Mouse (Mus musculus): ENCODE data around the gene Habp2.
A peak's percentile ranks its signal among the peaks of the same experiment; 100 is the strongest.

The Habp2 gene

DNA sequence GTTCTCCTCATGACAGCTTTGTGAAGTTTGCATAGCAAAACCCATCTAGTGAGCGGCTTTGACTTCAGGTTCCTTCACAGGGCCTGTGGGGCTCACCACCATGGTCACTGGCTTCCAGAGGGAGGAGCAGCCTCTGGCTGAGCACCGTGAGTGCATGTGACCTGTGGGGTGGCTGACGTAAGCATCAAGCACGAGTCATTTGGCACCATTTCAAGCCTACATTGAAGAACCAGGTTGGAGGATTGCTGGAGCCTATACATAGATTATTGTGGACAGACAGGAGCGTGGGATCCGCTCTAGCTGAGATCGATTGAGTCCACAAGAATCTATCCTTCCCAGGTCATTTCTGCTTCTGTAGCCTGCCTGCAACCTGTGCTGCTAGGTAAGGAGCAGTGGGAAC lies at the start of gene Habp2:
TSS of gene Habp2 (plus strand) at position 272 of the 400 bp plus-strand sequence.
- DNase-seq (ENCODE audit: low read depth, low spot score) = no peak

DNA sequence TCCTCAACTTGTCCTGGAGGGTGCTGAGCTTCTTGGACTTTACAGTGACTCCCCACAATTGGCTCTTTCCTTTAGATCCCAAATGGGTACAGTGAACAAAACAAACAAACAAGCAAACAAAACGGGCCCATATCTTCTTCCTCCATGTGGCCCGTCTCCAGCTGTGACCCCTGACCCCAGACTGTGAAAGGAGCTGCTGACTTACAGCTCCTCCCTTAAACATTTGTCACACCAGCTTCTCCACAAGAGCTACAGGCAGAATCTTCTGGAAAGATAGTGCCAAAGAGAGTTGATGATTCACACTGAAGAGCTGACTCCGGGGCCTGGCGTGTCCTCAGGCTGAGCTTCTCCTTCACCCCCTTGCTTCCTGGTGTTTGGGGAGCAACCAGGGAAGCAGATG lies 48.4 kb upstream of the Habp2 start:
- DNase-seq (ENCODE audit: low read depth, low spot score) = no peak

DNA sequence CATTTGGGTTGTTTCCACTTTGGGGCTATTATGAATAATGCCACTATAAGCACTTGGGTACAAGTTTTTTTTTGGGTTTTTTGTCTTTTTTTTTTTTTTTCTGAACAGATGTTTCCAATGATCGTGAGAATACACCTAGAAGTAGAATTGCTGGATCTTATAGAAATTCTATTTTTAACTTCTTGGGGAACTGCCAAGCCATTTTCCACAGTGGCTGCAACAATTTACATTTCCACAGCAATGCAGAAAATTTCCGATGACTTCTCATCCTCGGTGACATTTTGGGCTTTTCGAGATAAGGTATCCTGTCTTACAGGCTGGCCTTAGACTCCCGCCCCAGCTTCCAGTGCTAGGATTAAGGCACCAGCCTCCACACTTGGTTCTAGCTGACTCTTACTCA lies 41.7 kb upstream of the Habp2 start:
- DNase-seq (ENCODE audit: low read depth, low spot score) = peak; percentile 19

DNA sequence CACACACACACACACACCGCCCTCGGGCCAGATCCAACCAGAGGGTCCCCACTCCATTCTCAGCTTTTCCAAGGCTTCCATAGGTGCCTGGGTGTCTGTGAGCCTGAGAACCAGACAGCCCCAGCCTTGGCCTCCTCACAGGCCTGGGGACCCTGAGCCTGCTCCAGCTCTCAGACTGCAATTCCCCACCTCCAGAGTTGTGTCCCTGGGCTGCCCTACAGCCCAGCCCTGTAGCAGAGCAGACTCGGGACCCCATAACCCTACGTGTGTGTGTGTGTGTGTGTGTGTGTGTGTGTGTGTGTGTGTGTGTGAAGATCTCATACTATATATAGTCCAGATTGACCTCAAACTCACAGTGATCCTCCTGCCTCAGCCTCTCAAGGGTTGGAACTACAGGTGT lies 34.1 kb upstream of the Habp2 start:
- no peak for DNase-seq (ENCODE audit: low read depth, low spot score)

DNA sequence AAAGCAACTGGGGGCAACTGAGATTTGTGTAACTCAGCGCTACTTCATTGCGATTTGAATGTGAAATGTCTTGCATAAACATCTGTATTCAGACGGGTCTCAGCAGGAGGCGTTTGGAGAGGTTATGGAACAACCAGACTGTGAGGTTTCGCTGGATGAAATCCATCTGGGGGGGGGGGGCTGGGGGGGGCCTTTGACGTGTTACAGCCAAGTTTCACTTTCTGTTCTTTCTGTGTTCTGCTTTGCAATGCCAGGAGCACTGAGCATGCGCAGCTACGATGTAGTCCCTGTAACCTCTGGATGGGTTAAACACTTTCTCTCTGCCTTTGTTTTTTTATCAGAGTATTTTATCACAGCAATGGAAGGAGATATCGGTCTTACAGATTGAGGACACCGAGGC lies 33.7 kb upstream of the Habp2 start:
- DNase-seq (ENCODE audit: low read depth, low spot score) = no peak

DNA sequence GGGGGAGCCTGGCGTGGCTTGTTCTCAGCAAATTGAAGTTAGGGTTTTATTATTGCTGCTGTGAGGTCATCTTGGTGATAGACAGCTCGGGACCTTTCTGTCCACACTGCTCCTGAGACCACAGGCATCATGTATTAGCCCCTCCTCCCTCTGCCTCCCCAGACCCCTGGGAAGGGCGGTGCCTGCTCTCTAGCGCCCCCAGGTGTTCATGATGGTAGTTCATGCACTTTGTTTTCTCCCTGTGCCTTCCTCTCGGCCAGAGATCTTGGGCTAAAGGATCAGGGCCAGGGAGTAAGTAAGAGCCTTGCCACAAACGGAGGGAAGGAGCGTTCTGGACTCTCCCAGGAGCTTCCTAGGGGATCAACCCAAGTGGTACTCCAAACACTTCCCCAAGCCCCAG lies 32.2 kb upstream of the Habp2 start:
- no peak for DNase-seq (ENCODE audit: low read depth, low spot score)

DNA sequence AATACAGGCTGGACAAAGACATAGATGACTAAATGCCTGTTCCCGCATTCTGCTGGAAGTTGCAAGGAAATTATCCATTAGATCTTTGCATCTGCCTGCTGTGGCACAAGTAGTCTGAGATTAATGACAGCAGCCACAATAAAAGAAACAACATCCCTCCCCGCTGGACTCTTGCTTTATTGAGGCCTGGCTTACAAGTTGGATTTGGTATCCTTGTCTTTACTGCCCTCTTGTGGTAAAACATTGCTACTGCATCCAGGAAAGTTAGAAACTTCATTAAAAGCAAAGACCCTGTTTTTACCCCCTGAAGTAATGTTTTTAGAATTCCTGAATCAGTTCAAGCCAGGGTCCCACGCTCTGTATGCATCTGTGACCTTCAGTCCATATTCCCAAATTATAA lies 31.4 kb upstream of the Habp2 start:
- DNase-seq (ENCODE audit: low read depth, low spot score) = peak; percentile 55

DNA sequence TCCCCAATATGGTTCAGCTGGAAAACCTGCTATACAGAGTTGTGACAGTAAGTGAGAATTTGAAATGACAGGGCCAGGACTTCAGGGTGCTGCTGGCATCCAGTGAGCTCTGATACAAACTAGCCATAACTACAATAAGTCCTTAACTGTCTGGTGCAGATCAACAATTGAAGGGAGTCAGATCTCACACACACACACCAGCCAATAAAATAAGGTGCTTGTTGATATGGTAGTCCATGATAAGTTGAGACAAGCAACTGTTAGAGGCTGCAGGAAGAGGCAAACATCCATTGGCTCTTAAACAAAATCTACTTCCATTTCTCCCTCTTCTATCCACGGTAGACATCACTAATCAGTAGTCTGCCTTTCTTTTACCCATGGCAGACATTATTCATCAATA lies 30.7 kb upstream of the Habp2 start:
- no peak for DNase-seq (ENCODE audit: low read depth, low spot score)

DNA sequence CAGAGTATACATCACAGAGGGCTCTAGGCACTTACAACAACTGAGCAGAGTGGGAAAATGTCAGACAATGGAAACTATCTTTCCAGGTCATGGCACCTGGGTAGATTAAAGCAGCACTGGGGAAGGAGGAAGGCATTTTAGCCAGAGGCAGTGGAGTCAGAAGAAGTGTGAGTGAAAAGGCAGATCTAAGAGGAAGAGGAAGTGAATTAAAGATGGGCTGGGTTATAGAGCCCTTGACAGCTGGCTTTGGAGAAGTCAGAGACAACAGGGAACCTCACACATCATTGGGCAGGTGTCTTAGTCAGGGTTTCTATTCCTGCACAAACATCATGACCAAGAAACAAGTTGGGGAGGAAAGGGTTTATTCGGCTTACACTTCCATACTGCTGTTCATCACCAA lies 30.2 kb upstream of the Habp2 start:
- DNase-seq (ENCODE audit: low read depth, low spot score) = no peak

DNA sequence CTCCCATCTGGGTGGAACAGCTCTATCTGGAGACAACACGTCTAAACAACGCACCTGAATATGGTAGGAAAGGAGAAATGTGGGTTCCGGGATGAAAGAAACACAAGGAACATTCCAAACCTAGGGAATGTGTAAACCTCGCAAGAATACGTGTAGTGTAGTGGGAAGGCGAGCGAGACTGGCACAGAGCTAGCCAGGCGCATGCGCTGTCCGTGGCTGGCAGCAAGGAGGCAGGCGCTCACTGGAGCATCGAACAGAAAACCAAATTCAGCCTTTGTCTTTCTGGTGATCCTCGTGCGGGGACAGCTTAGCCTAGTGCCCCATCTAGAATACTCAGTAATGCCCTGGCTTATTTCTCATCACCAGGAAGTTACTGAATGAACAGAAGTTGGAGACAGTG lies 23.2 kb upstream of the Habp2 start:
- DNase-seq (ENCODE audit: low read depth, low spot score) = peak; percentile 15

DNA sequence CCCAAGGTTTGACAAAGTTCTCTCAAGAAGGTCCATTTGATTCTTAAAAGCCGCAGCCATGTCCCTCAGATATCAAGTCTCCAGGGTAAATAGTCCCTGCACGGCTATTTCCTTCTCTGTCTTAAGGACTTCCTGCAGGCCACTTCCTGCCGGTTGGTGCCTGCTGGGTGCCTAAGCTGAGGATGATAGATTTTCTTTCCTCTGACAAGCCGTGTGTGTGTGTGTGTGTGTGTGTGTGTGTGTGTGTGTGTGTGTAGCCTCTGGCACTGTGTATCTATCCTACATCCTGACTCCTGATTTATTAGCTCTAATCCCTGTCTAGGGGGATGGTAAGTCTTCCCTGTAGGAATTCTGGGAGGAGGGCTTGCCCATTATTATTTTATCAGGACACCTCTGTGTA lies 22.8 kb upstream of the Habp2 start:
- DNase-seq (ENCODE audit: low read depth, low spot score) = no peak

DNA sequence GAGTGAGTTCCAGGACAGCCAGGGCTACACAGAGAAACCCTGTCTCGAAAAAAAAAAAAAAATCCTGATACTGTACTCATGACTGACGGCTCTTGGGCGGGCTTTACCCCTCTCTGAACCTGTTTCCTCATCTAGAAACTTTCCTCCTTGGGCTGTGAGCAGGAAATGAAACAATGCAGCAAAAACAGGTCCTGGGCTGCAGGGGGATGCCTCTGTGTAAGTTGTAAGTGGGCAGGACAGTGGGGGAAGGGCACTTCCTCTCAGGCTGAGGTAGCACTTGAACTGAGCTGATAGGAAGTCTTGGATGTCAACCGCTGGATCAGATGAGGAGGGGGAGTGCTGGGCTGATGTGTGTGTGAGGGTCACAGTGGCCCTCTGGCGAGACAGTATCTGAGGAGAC lies 21.8 kb upstream of the Habp2 start:
- no peak for DNase-seq (ENCODE audit: low read depth, low spot score)

DNA sequence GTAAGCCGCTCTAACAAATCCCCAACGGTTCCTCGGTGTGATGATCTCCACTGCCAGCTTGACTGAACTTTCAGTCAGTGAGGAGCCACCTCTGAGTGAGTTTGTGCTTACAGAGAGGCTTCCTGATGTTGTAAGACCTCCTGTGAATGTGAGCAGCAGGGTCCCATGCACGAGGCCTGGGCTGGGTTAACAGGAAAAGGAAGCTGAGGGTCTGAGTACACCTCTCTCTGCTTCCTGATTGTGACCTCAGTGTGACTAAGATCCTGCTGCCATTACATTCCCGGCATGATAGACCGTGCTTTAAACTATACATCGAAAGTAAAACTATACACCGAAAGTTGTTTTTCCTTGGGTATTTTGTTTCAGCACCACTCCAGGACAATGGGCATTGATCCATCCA lies 14.9 kb upstream of the Habp2 start:
- no peak for DNase-seq (ENCODE audit: low read depth, low spot score)

DNA sequence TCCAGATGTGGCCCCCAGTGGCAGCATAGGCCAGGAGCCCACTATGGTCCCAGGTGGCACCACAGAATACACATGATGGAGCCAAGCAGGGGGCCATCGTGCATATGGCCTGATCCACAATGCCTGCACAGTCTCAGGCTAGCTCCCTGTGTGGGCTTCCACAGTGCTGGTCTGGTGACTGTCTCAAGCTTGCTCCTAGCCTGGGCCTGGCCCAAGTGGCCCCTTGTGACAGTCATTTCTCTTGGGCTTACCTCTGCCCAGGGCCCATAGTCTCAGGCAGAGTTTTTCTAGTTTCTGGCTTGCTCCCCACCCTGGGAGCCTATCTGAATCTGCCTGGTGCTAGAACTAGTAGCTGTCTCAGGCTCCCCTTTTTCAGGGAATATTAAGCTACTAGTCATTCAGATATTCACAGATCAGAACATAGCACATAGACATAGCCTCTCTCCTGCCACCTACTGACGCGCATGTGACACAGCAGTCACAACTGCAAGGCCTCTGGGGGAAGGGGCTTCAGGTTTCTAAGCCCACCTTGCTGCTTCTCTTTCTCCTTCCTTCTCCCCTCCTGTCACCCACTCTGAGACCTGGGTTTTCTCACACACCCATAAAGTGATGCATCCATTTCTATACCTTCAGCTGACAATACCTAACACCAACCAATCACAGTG lies 9.7 kb upstream of the Habp2 start:
- no peak for DNase-seq (ENCODE audit: low read depth, low spot score)

DNA sequence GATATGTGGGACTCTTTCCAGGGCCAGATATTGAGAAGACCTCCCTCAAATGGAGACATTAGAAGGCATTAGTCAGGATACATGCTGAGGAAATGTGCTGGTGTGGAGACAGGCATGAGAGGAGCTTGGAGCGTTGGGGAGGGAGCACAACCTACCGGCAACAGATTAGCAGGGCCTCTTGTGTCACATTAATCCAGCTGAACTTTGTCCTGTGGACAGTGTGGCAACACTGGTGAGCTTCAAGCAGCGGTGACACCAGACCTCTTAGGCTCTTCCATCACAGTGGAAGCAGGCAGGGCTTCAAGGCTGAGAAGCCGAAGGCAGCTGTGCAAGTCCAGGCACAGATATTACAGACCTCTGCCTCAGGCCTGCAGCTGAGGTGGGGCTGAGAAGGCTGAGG lies 9.0 kb upstream of the Habp2 start:
- DNase-seq (ENCODE audit: low read depth, low spot score) = no peak

DNA sequence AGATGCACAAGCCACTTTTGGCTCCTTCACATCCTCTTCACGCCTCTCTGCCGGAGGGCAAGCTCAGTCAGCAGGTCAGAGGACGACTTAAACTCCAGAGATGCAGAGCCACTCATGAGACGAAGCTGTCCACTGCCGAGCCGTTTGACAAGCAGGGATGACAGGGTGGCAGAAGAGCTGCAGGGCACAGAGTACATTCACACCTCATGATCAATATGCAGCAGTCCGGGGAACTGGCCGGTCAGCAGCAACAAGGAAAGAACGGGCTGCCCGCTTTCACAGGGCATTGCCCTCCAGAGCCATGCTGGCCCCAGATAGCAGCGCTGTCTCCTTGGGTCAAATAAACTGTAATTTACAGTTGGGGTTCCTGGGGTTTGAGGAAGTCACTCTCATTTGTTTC lies 8.6 kb upstream of the Habp2 start:
- DNase-seq (ENCODE audit: low read depth, low spot score) = no peak

DNA sequence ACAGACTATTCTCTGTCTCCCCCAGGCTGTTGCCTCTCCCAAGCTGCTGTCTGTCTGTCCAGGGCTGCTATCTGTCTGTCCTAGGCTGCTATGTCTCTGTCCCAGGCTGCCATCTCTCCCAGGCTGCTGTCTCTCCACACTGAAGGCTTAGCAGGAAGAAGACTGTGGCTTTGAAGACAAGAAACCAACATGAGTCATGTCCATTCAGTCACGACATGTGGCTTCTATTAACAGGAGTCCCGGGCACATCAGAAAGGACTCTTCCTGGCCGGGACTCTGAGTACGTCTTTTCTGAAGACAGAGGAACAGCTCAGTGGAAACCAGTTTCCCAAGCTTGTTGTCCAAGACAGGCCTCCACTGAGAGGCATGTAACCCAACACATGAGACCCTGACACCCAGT lies 1.7 kb upstream of the Habp2 start:
- DNase-seq (ENCODE audit: low read depth, low spot score) = no peak

DNA sequence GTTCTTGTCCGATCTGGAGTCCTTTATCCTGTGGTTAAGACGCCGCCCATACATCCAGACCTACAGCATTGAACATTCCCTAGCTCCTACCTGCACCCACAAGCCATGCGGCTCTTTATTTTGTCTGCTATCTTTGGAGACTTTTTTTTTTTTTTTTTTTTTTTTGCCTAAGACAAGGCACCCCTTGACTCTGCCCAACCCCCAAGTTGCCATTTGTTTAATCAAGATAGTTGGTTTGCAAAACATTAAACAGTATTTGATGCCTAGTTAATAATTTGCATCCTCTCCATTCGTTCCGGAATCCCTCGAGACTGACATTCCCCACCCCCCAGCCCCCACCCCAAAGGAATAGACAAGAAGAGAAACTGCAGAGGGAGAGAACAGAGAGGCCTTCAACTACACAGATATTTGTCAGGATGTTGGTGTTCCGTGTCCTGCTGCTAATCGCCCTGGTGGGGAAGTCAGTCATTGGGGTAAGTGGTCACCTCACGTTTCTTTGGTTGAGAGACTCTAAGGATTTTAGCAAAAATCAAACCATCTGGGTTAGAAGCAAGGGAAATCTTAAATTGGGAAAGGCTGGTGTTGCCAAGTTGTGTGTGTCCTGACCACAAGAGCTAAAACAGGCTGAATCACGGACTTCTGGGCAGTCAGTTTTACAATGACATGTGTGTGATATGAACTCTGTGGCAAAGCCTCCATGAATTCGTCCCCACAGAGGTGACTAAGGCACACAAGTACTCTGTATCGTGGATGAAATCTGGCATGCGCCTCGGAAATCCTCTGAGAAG lies 837 bp downstream of the Habp2 start:
- DNase-seq (ENCODE audit: low read depth, low spot score) = no peak

DNA sequence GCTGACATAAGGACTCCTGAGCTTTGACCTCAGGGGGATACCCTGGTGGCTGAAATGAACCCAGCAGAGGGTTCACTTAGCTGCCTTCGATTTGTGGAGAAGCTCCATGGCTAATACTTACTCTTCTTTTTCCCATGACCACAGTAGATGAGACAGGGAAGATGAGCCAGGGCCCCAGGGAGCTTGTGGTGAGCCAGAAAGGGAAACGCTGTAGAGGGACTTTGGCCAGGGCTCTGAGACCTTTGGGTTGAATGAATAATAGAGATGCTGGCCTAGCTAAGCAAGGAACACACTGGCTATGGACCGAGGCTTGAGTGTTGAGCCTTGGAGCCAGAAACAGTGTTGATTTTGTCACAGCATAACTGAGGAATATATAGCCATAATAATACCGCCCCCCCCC lies 1.5 kb downstream of the Habp2 start:
- DNase-seq (ENCODE audit: low read depth, low spot score) = peak; percentile 15

DNA sequence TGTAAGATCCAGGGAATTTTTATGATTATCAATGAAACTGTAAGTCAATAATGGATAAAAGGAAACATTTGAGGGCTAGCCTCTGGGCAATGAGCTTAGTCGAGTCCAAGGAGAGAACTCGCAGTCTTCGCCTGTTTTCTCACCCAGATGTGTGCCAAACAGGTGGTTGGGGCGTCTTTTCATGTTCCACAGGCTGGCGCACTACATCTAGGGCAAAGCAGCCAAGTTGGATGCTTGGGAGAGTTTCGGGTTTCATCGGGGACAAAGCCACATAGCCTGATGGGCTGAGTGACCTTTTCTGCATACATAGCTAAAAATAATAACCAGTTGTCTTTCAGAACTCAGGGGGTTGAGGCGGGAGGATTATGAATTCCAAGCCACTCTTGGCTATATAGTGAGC lies 2.7 kb downstream of the Habp2 start:
- DNase-seq (ENCODE audit: low read depth, low spot score) = no peak

DNA sequence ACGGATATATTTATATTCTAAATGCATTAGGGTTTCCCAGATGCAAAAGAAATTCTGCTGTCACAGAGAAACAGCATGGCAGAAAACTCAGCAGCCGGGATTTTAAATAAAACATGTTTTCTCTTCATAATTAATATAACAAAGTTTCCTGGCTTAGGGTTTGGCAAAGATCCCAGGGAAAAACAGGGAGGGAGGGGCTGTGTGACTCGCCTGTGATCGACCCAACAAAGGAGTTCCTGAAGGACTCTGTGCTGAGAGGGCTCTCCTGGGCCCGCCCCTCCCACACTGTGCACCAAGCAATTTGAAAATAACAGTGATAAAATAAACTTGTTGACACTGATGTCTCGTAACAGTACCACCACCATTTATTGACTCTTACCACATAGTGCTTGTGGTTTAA lies 5.0 kb downstream of the Habp2 start:
- peak; percentile 22 for DNase-seq (ENCODE audit: low read depth, low spot score)

DNA sequence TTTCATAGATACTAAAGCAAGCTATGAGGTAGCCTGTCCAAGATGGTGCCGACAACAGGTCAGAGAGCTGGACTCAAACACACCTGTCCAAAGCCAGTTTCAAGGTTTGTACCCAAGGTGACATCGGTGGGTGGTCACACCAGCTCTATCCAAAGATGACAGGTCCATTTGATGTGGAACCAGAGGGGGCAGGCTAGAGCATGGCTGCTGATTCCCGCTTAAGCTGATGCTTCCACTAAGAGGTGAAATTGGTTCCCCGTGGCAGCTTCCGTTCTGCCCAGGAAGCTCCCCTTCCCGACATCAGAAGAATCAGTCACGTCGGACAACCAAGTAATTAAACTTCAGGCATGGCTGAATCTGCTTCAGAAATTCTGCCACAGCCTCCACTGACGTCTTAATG lies 5.4 kb downstream of the Habp2 start:
- no peak for DNase-seq (ENCODE audit: low read depth, low spot score)

DNA sequence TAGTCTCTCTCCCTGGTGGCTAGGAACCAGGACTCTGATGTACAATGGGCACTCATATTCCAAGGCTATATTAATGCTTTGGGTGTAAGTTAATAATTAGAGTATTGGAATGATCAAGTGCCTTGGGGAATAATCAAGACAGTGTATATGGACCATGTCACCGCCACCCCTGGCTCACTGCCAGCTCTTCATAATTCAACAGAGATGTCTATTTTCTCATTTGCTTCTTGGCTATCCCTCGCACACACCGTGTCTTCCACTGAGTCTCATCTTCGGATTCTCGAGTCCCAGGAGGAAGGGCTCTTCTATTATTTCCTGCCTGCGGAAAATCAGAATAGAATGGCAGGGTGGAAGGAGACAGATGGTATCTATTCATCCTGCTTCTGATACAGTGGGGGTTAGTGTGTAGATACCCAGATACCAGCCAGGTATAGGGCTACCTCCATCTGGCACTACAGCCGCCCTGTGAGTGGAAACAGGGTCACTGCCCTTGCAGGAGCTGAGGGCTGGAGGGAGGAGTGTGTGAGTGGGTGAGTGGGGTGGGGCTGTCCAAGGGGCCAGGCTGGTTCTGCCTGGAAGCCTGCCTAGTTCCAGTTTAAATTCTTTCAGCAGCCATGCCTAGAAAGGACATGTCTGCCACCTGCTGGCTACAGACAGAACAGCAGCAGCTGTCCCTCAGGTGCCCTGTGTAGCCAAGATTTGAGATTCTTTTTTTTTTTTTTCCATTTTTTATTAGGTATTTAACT lies 7.9 kb downstream of the Habp2 start:
- DNase-seq (ENCODE audit: low read depth, low spot score) = peak; percentile 95

Measured in brain, adult 2 months (tissue).